Mouse (Mus musculus) limb, embryonic 14.5 days (tissue): ENCODE measurements around the gene Fat2. TPM values are rescaled to one million over a fixed set of nuclear protein-coding genes. Genes with fewer than 3 reads are reported as not detected.
A peak's percentile ranks its signal among the peaks of the same experiment; 100 is the strongest.

Experiments
- ATAC-seq: fragments of 200-750 bp; cut with Nextera tagmentation; 2 replicates; pipeline ENCODE4 v1.8.0; 2017; ENCODE audit warnings: low read depth, moderate number of reproducible peaks, moderate TSS enrichment; ENCODE audit not compliant: low FRiP score
- DNase-seq: peaks from one replicate; pipeline ENCODE4 v3.0.0-alpha.2; 2015; ENCODE audit warnings: low spot score
- H3K27ac ChIP-seq: fragments of 300-500 bp; sonication (generic); replicated peaks from 2 replicates; pipeline ENCODE4 v1.5.1; 2014; ENCODE audit warnings: low read depth, mild to moderate bottlenecking, low read length, moderate library complexity, mixed read lengths
- H3K27me3 ChIP-seq: fragments of 300-500 bp; sonication (generic); 2 replicates; pipeline ENCODE4 v1.6.1; 2014; ENCODE audit warnings: low read length, mixed read lengths; ENCODE audit not compliant: control insufficient read depth, insufficient read depth
- H3K36me3 ChIP-seq: fragments of 300-500 bp; sonication (generic); 2 replicates; pipeline ENCODE4 v1.6.1; 2014; ENCODE audit warnings: mild to moderate bottlenecking, low read length, moderate library complexity, mixed read lengths; ENCODE audit not compliant: control insufficient read depth, insufficient read depth
- H3K4me1 ChIP-seq: fragments of 300-500 bp; sonication (generic); 2 replicates; pipeline ENCODE4 v1.6.1; 2014; ENCODE audit warnings: antibody characterized with exemption, low read length, mixed read lengths; ENCODE audit not compliant: control insufficient read depth, insufficient read depth
- H3K4me2 ChIP-seq: fragments of 300-500 bp; sonication (generic); replicated peaks from 2 replicates; pipeline ENCODE4 v1.6.1; 2014; ENCODE audit warnings: low read depth, mild to moderate bottlenecking, low read length, moderate library complexity; ENCODE audit not compliant: severe bottlenecking
- H3K4me3 ChIP-seq: fragments of 300-500 bp; sonication (generic); replicated peaks from 2 replicates; pipeline ENCODE4 v1.5.1; 2014; ENCODE audit warnings: low read length
- H3K9ac ChIP-seq: fragments of 300-500 bp; sonication (generic); 2 replicates; pipeline ENCODE4 v1.6.1; 2014; ENCODE audit warnings: mild to moderate bottlenecking, low read depth, low read length, moderate library complexity; ENCODE audit not compliant: severe bottlenecking
- H3K9me3 ChIP-seq: fragments of 300-500 bp; sonication (generic); 2 replicates; pipeline ENCODE4 v1.6.1; 2016; ENCODE audit warnings: low read length; ENCODE audit not compliant: control insufficient read depth
- POLR2A ChIP-seq: fragments of 200-500 bp; IDR thresholded peaks from 2 replicates; pipeline ENCODE4 v1.8.0; 2012; ENCODE audit warnings: inconsistent platforms, mild to moderate bottlenecking, moderate library complexity, borderline replicate concordance; ENCODE audit not compliant: insufficient read depth, insufficient read length; ENCODE audit errors: extremely low read depth
- WGBS: fragments of 180-500 bp; shearing (Covaris S2); extraction: QIAGEN DNeasy Blood & Tissue Kit; methylation state at CpG from one replicate; pipeline ENCODE4 v1.1.7; 2014; 5-methylcytosine and 5-hydroxymethylcytosine counted together
- polyA plus RNA-seq, 2 experiments: library from polyadenylated mRNA; depleted of rRNA in 1 of 2; stranded (reverse) in 1 of 2; unstranded in 1 of 2; fragments of >200 nt; fragmentation: Nextera tagmentation in 1 of 2; extraction: Ambion mirVana in 1 of 2; gene quantifications; 2 replicates each; pipeline versions ENCODE4 v1.2.1 to v1.2.3; 2012 to 2014

The Fat2 gene
- polyA plus RNA-seq, 2 experiments, result 1.3 to 1.4 TPM

- ATAC-seq, result no peak
- peak; percentile 67 for DNase-seq
- Histone ChIP-seq H3K27me3 (no peaks in the 10 kb centered on the region), H3K9ac (no peak overlapping the region), H3K36me3 (no peaks in the 10 kb centered on the region), H3K4me3 (no peak overlapping the region), H3K9me3 (no peaks in the 10 kb centered on the region), H3K4me2 (no peak overlapping the region), H3K4me1 (no peaks in the 10 kb centered on the region), H3K27ac (no peak overlapping the region)
- WGBS, result 69% methylated on average over 7 of the region's 7 CpGs
- TF ChIP-seq POLR2A, result no peak
These were observed 95.8 kb downstream of the Fat2 start for GRCm38 (mm10) chr11:55240556-55240955.

DNA sequence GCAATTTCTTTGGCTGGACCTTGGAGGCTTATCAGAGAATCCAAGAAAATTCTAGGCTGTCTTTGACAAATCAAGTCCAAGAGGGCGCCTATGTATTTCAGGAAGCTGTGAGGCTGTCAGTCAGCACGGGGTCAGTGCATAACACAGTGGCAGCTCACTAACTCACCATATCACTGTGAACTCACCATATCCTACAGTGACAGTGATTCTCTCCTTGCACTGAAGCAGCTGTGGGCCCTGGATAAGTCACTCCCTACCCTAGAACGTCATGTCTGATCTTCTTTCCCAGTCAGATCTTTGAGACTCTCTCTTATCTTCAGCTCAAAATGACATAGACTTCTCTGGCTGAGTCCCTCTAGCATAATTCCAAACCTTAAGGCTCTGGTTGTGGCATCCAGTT, 96.9 kb downstream of the Fat2 start:
- Histone ChIP-seq H3K27me3 (no peaks in the 10 kb centered on the region), H3K27ac (no peak overlapping the region), H3K4me1 (no peaks in the 10 kb centered on the region), H3K4me3 (no peak overlapping the region), H3K4me2 (no peak overlapping the region), H3K9ac (no peak overlapping the region), H3K9me3 (no peaks in the 10 kb centered on the region), H3K36me3 (no peaks in the 10 kb centered on the region)
- TF ChIP-seq POLR2A, result no peak
- no peak for ATAC-seq
- WGBS, result 73% methylated on average over 3 of the region's 3 CpGs
- DNase-seq, result no peak

- DNase-seq (no peak), ATAC-seq (no peak)
- TF ChIP-seq POLR2A, result no peak
- Histone ChIP-seq H3K9ac (no peak overlapping the region), H3K9me3 (no peaks in the 10 kb centered on the region), H3K4me2 (no peak overlapping the region), H3K4me3 (no peak overlapping the region), H3K4me1 (no peaks in the 10 kb centered on the region), H3K36me3 (peaks cover 15% of the 10 kb centered on the region), H3K27ac (no peak overlapping the region), H3K27me3 (no peaks in the 10 kb centered on the region)
- WGBS, result 73% methylated on average over 1 of the region's 1 CpGs
These were observed 99.5 kb downstream of the Fat2 start for GRCm38 (mm10) chr11:55236815-55237214.

GRCm38 (mm10) chr11:55234791-55235190, 101.6 kb downstream of the Fat2 start:
- WGBS, result 75% methylated on average over 4 of the region's 4 CpGs
- no peak for TF ChIP-seq POLR2A
- DNase-seq, result no peak
- Histone ChIP-seq H3K27me3 (no peaks in the 10 kb centered on the region), H3K27ac (no peak overlapping the region), H3K4me1 (no peaks in the 10 kb centered on the region), H3K4me3 (no peak overlapping the region), H3K9ac (no peak overlapping the region), H3K36me3 (peaks cover 15% of the 10 kb centered on the region), H3K9me3 (no peaks in the 10 kb centered on the region), H3K4me2 (no peak overlapping the region)
- no peak for ATAC-seq

GRCm38 (mm10) chr11:55234288-55234687, 102.1 kb downstream of the Fat2 start:
- Histone ChIP-seq H3K4me3 (no peak overlapping the region), H3K9ac (no peak overlapping the region), H3K36me3 (peaks cover 15% of the 10 kb centered on the region), H3K27ac (no peak overlapping the region), H3K9me3 (no peaks in the 10 kb centered on the region), H3K4me1 (no peaks in the 10 kb centered on the region), H3K4me2 (no peak overlapping the region), H3K27me3 (no peaks in the 10 kb centered on the region)
- no peak for TF ChIP-seq POLR2A
- no peak for ATAC-seq
- no peak for DNase-seq
- WGBS, result 86% methylated on average over 7 of the region's 7 CpGs

- DNase-seq (no peak), ATAC-seq (no peak)
- TF ChIP-seq POLR2A, result no peak
- Histone ChIP-seq H3K9ac (no peak overlapping the region), H3K4me3 (no peak overlapping the region), H3K4me1 (no peaks in the 10 kb centered on the region), H3K9me3 (no peaks in the 10 kb centered on the region), H3K27ac (no peak overlapping the region), H3K27me3 (no peaks in the 10 kb centered on the region), H3K4me2 (no peak overlapping the region), H3K36me3 (peaks cover 23% of the 10 kb centered on the region)
- 85% methylated on average over 6 of the region's 6 CpGs for WGBS
These were observed 105.3 kb downstream of the Fat2 start for GRCm38 (mm10) chr11:55231034-55231433.
